Mouse (Mus musculus): ENCODE measurements at regions not wholly inside any gene's neighbourhood (a gene's known extent, or its start where the extent isn't known, plus 50 kb on each side); places are given as distances from the start of the nearest gene placed in this dataset.

DNA sequence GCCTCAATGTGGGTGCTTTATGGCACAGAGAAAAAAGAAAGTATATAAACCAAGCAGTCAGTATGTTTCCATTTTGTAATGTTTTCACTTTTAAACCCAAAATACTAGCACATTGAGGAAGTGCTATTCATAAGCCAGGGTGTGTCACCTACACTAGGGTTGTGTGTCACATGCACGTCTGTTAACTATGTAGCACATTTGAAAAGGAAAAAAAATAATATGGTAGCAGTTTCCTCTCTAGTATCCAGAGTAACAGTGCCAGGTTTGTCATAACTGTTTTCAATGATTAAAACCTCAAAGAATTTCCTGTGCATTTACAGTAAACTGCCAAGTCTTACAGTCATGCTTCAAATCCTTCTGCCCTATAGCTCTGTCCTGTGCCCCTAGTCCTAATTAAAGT, 424.8 kb downstream of the Tmem161b start:
- Histone ChIP-seq H3K4me2 (no peak overlapping the region), H3K36me3 (no peaks in the 10 kb centered on the region), H3K4me3 (replicated peaks) (no peak overlapping the region), H3K27ac (no peak overlapping the region), H3K9ac (replicated peaks) (no peak overlapping the region), H3K9me3 (no peaks in the 10 kb centered on the region), H3K27me3 (no peaks in the 10 kb centered on the region), H3K4me1 (replicated peaks) (peaks cover 13% of the 10 kb centered on the region)
- ATAC-seq (ENCODE audit: insufficient number of reproducible peaks, insufficient read depth, low FRiP score, low TSS enrichment, low read depth) = no peak
- 64% methylated on average over 1 of the region's 1 CpGs for WGBS

DNA sequence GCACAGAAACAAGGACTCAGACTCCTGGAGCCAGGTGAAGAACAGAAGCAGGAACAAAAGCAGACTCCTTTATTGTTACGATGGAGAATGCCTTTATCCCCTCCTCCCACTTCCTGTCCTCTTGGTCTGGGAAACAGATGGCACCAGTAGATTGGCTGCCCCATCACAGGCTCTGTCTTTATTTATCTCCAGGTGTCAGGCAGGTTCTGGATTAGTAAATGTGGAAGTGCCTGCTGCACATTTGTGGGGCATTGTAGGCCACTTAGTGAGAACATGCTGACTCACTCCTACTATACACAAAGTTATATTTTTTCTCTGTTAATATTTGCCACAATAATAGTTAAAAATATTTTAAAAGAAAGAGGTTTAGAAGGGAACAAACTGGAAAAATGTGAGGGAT, 426.0 kb downstream of the Tmem161b start:
- Histone ChIP-seq H3K27ac (no peak overlapping the region), H3K9me3 (no peaks in the 10 kb centered on the region), H3K4me2 (no peak overlapping the region), H3K4me1 (replicated peaks) (peaks cover 13% of the 10 kb centered on the region), H3K9ac (replicated peaks) (no peak overlapping the region), H3K27me3 (no peaks in the 10 kb centered on the region), H3K4me3 (replicated peaks) (no peak overlapping the region), H3K36me3 (no peaks in the 10 kb centered on the region)
- WGBS = 18% methylated on average over 1 of the region's 1 CpGs
- no peak for ATAC-seq (ENCODE audit: insufficient number of reproducible peaks, insufficient read depth, low FRiP score, low TSS enrichment, low read depth)

DNA sequence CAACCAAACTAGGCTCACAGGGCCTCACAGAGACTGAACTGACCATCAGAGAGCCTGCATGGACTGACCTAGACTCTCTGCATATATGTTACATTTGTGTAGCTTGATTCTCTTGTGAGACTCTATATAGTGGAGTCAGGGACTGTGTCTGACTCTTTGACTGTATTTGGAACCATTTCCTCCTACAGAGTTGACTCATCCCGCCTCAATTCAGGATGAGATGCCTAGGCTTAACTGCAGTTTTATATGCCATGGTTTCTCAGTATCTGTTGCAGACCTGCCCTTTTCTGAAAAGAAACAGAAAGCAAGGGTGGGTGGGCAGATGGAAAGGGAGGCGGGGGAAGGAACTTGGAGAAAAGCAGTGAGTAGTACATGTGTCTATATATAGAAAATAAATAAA, 441.9 kb downstream of the Tmem161b start:
- no peaks in the 10 kb centered on the region for H3K27me3 ChIP-seq
- H3K27ac ChIP-seq = no peak overlapping the region
- no peak overlapping the region for H3K9ac ChIP-seq (replicated peaks)
- no peaks in the 10 kb centered on the region for H3K36me3 ChIP-seq
- 85% methylated on average over 2 of the region's 2 CpGs for WGBS
- ATAC-seq (ENCODE audit: insufficient number of reproducible peaks, insufficient read depth, low FRiP score, low TSS enrichment, low read depth) = no peak
- no peak overlapping the region for H3K4me2 ChIP-seq
- no peak overlapping the region for H3K4me3 ChIP-seq (replicated peaks)
- no peaks in the 10 kb centered on the region for H3K9me3 ChIP-seq
- no peaks in the 10 kb centered on the region for H3K4me1 ChIP-seq (replicated peaks)

DNA sequence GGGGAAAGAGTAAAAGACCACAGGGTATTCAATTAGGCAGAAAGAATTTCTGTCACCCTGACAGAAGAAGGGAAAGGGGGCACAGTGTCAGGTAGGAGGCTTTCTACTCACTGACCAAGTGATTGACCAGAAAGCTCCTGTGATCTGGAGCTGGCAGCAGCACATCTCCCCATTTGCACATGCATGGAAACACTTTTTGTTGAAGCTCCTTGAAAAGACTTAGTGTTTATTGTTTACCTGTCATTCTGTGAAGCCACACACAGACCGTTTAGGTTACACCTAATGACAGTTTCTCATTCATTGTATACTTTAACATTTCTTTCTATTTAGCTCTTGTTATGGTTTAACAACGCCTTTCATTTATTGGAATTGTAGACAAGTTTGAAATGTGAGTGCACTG, 458.9 kb downstream of the Tmem161b start:
- no peaks in the 10 kb centered on the region for H3K4me1 ChIP-seq (replicated peaks)
- no peak overlapping the region for H3K9ac ChIP-seq (replicated peaks)
- 67% methylated on average over 2 of the region's 2 CpGs for WGBS
- no peak overlapping the region for H3K4me2 ChIP-seq
- no peaks in the 10 kb centered on the region for H3K9me3 ChIP-seq
- no peaks in the 10 kb centered on the region for H3K27me3 ChIP-seq
- no peaks in the 10 kb centered on the region for H3K36me3 ChIP-seq
- H3K27ac ChIP-seq = no peak overlapping the region
- no peak overlapping the region for H3K4me3 ChIP-seq (replicated peaks)
- no peak for ATAC-seq (ENCODE audit: insufficient number of reproducible peaks, insufficient read depth, low FRiP score, low TSS enrichment, low read depth)

DNA sequence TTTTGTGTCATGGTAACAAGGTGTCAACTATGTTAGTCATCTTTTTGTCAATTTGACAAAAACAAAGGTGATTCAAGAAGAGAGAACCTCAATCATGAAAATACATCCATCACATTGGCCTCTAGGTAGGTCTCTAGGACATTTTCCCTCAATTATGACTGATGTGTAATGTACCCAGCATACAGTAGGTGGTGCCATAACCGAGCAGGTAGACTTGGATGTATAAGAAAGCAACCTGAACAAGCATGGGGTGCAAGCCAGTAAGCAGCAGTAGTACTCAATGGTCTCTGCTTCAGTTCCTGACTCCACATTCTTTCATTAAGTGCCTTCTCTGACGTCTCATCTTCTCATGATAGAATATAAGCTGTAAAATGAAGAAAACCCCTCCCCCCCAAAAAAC, 463.8 kb downstream of the Tmem161b start:
- Histone ChIP-seq H3K9me3 (no peaks in the 10 kb centered on the region), H3K4me3 (replicated peaks) (no peak overlapping the region), H3K4me2 (no peak overlapping the region), H3K36me3 (no peaks in the 10 kb centered on the region), H3K4me1 (replicated peaks) (no peaks in the 10 kb centered on the region), H3K27ac (no peak overlapping the region), H3K27me3 (no peaks in the 10 kb centered on the region), H3K9ac (replicated peaks) (no peak overlapping the region)
- 50% methylated on average over 2 of the region's 2 CpGs for WGBS
- ATAC-seq (ENCODE audit: insufficient number of reproducible peaks, insufficient read depth, low FRiP score, low TSS enrichment, low read depth) = no peak

DNA sequence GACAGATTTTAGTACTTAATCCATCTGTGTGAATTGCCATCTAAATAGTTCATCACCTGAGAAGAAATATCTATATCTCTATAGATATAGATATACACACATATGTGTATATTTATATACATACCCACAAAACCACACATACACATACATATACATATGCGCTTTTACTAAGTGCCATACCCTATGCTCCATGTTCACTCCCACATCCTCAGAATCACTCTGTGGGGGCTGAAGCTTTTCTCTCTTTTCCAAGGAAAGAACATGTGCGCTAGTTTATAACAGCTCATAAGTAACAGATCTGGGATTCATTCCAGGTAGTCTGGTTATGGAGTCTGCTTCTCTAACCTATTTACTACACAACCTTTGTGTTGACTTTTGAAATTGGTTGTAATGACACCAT, 471.4 kb downstream of the Tmem161b start:
- Histone ChIP-seq H3K27ac (no peak overlapping the region), H3K9ac (replicated peaks) (no peak overlapping the region), H3K4me3 (replicated peaks) (no peak overlapping the region), H3K4me1 (replicated peaks) (no peaks in the 10 kb centered on the region), H3K4me2 (no peak overlapping the region), H3K9me3 (no peaks in the 10 kb centered on the region), H3K27me3 (no peaks in the 10 kb centered on the region), H3K36me3 (no peaks in the 10 kb centered on the region)
- WGBS = 67% methylated on average over 2 of the region's 2 CpGs
- ATAC-seq (ENCODE audit: insufficient number of reproducible peaks, insufficient read depth, low FRiP score, low TSS enrichment, low read depth) = peak; percentile 66

DNA sequence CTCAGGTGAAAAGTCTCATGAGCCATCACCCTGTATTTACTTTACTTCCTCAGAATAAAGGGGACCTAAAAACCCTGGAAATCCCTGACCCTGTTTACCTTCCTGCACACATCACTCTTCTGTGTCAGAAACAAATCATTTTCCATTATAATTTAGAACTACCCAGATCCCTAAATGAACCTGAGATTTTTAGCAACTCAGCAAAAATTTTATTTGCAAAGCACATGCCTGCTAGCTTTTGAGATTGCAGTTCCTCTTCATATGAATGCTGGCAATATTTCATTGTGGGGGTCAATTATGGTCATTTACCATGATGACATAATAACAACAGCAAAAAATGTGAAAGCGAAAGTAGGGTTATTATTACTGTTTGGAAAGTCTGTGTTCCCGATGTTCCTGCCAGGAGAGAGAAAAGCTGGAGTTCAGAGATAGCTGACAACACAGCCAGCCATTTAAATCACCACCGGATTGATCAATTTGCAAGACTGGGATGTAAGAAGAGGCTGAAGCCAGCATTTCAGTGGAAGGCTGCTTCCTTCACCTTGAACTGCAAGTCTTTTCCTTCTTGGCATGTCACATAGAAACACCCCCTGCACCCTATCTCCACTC, 476.5 kb downstream of the Tmem161b start:
- Histone ChIP-seq H3K9me3 (no peaks in the 10 kb centered on the region), H3K27ac (no peak overlapping the region), H3K36me3 (no peaks in the 10 kb centered on the region), H3K4me3 (replicated peaks) (no peak overlapping the region), H3K9ac (replicated peaks) (no peak overlapping the region), H3K27me3 (no peaks in the 10 kb centered on the region), H3K4me2 (no peak overlapping the region), H3K4me1 (replicated peaks) (no peaks in the 10 kb centered on the region)
- 64% methylated on average over 3 of the region's 3 CpGs for WGBS
- no peak for ATAC-seq (ENCODE audit: insufficient number of reproducible peaks, insufficient read depth, low FRiP score, low TSS enrichment, low read depth)

DNA sequence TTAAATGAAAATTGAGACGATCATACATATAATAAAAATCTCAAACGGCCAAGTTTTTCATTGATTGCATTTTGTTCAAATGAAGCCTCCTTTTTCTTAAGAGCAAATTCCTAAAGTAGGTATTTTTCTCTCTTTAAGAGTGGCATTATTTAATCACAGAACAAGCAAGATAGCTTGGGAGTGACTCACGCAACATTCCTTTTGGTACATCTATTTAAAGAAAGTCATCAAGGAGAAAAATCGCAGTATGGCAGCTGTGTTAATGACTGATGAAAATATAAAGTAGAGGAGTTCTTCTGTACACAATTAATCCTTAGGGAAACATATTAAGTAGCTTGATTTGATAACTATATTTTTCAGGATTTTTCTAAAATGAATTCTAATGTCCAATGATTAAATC, 448.0 kb upstream of the Ccnh start:
- Histone ChIP-seq H3K27me3 (no peaks in the 10 kb centered on the region), H3K9me3 (no peaks in the 10 kb centered on the region), H3K27ac (no peak overlapping the region), H3K9ac (replicated peaks) (no peak overlapping the region), H3K36me3 (no peaks in the 10 kb centered on the region), H3K4me3 (replicated peaks) (no peak overlapping the region), H3K4me1 (replicated peaks) (no peaks in the 10 kb centered on the region), H3K4me2 (no peak overlapping the region)
- 90% methylated on average over 4 of the region's 4 CpGs for WGBS
- no peak for ATAC-seq (ENCODE audit: insufficient number of reproducible peaks, insufficient read depth, low FRiP score, low TSS enrichment, low read depth)

DNA sequence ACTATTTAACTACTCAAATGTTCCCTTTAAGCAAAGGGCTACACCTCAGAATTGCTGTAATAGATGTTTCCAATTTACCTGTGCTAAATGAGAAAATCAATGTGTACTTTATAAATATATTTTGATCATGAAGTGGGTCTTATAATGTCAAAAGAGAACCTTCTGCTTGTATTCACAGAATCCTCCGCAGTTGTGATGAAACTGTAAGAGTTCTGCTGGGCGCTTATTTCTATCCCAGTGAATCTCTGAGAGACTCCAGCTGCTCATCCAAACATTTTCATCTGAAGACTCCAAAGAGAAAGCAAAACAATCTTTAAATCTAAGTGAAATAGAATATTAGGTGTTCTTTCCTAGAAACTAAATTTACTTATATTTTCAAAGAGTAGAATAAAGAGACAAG, 440.9 kb upstream of the Ccnh start:
- Histone ChIP-seq H3K4me2 (no peak overlapping the region), H3K27ac (no peak overlapping the region)
- 91% methylated on average over 2 of the region's 2 CpGs for WGBS

DNA sequence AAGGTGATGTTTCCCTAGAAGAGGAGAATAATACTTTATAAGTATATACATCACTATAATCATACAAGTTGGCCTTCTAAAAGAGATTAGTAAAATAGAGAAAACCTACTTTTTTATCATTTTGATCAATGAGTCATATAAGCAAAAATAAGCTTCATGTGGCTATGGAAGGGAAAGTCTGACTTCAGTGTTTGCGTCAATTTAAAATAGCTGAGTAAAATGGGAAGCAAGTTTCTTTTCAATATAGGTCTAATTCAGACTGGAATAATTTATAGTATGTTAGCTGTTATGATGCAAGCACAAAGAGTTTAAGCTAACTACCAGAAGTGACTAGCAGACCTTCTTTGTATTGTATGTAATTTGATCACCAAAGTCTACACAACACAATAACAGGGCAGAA, 440.0 kb upstream of the Ccnh start:
- no peaks in the 10 kb centered on the region for H3K4me1 ChIP-seq (replicated peaks)
- no peak overlapping the region for H3K4me3 ChIP-seq (replicated peaks)
- no peak overlapping the region for H3K9ac ChIP-seq (replicated peaks)
- no peaks in the 10 kb centered on the region for H3K36me3 ChIP-seq
- no peak overlapping the region for H3K4me2 ChIP-seq
- H3K27me3 ChIP-seq = no peaks in the 10 kb centered on the region
- no peaks in the 10 kb centered on the region for H3K9me3 ChIP-seq
- no peak overlapping the region for H3K27ac ChIP-seq
- 94% methylated on average over 1 of the region's 1 CpGs for WGBS
- ATAC-seq (ENCODE audit: insufficient number of reproducible peaks, insufficient read depth, low FRiP score, low TSS enrichment, low read depth) = no peak

More for the DNA sequence above, 440.9 kb upstream of the Ccnh start:
- no peaks in the 10 kb centered on the region for H3K9me3 ChIP-seq
- no peak overlapping the region for H3K9ac ChIP-seq (replicated peaks)
- no peaks in the 10 kb centered on the region for H3K27me3 ChIP-seq
- no peak for ATAC-seq (ENCODE audit: insufficient number of reproducible peaks, insufficient read depth, low FRiP score, low TSS enrichment, low read depth)
- H3K36me3 ChIP-seq = no peaks in the 10 kb centered on the region
- no peaks in the 10 kb centered on the region for H3K4me1 ChIP-seq (replicated peaks)
- no peak overlapping the region for H3K4me3 ChIP-seq (replicated peaks)

DNA sequence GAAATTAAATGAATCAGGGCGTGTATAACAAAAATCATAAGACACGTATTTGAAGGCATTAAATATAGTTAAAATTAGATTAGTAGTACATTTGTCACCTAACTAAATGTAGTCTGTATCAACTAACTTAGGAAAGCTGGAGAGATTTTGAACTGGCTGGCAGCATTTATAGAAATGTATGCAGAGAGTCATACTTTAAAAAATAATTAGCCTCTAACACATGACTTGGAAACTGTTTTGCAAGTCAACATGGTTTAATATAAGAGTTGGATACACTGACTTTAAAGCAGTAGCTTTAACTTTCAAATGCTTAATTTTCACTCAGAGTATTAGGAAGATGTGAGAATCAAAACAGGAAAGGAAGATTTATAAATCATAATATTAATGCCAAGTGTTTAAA, 439.1 kb upstream of the Ccnh start:
- Histone ChIP-seq H3K9ac (replicated peaks) (no peak overlapping the region), H3K4me1 (replicated peaks) (no peaks in the 10 kb centered on the region), H3K4me3 (replicated peaks) (no peak overlapping the region), H3K27me3 (no peaks in the 10 kb centered on the region), H3K9me3 (no peaks in the 10 kb centered on the region), H3K4me2 (no peak overlapping the region), H3K36me3 (no peaks in the 10 kb centered on the region), H3K27ac (no peak overlapping the region)
- WGBS = 85% methylated on average over 2 of the region's 2 CpGs
- no peak for ATAC-seq (ENCODE audit: insufficient number of reproducible peaks, insufficient read depth, low FRiP score, low TSS enrichment, low read depth)

DNA sequence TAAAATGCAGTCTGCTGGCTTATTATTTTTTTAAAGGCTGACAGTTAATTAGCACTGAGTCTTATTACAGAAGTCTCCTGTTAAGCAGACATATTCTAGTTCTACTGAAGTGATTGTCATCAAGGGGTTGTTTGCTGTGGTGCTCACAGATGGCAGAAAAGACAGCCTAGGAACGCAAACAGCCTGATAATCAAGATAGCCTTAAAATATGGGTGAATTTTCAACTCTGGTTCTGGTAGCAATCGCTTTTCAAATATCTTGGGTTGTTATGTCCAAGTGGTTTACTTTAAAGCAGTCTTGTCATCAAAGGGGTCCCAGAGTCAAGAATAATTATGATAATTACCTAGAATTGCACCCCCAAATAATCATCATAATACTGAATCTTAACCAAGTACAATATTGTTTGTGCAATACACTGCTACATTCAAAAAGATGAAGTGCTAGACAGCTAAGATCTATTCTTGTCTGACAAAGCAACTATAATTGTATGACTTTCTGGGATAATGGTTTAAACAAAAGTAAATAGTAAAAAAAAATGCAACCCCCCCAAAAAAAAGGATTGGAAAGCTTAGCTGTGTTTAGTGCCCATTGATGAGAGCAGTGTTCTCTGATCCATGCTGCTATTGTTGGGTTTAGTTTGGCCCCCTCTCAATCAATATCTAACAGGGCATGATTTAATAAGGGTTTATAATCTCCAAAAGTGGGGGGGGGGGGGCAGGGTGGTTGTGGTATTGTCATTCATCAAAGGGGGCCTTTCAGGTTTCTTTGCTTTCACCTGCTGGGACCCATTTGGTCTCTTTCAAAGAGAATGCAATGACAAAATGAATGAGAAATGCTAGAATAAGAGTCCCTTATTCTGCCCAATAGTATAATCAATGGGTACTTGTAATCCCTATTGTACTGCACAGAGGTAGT, 437.4 kb upstream of the Ccnh start:
- Histone ChIP-seq H3K4me1 (replicated peaks) (no peaks in the 10 kb centered on the region), H3K9ac (replicated peaks) (no peak overlapping the region), H3K27me3 (no peaks in the 10 kb centered on the region), H3K4me3 (replicated peaks) (no peak overlapping the region), H3K4me2 (no peak overlapping the region), H3K9me3 (no peaks in the 10 kb centered on the region), H3K36me3 (no peaks in the 10 kb centered on the region), H3K27ac (no peak overlapping the region)
- no peak for ATAC-seq (ENCODE audit: insufficient number of reproducible peaks, insufficient read depth, low FRiP score, low TSS enrichment, low read depth)
- 68% methylated on average over 2 of the region's 2 CpGs for WGBS

Data from limb, embryonic 12.5 days (tissue).